Mouse (Mus musculus) midbrain, embryonic 16.5 days (tissue): ENCODE measurements at regions not wholly inside any gene's neighbourhood (a gene's known extent, or its start where the extent isn't known, plus 50 kb on each side); places are given as distances from the start of the nearest gene placed in this dataset.

Experiments
- ATAC-seq: fragments of 200-750 bp; cut with Nextera tagmentation; 2 replicates; pipeline ENCODE4 v1.8.0; 2017; ENCODE audit warnings: moderate TSS enrichment
- H3K27ac ChIP-seq: fragments of 300-500 bp; sonication (generic); 2 replicates; pipeline ENCODE4 v1.5.1; 2014; ENCODE audit warnings: mild to moderate bottlenecking, low read length, mixed read lengths
- H3K27me3 ChIP-seq: fragments of 300-500 bp; sonication (generic); 2 replicates; pipeline ENCODE4 v1.6.1; 2014; ENCODE audit warnings: low read depth, low read length, mixed read lengths; ENCODE audit not compliant: control insufficient read depth, insufficient read depth
- H3K36me3 ChIP-seq: fragments of 300-500 bp; sonication (generic); 2 replicates; pipeline ENCODE4 v1.6.1; 2014; ENCODE audit warnings: mild to moderate bottlenecking, low read length, moderate library complexity, mixed read lengths; ENCODE audit not compliant: control insufficient read depth, insufficient read depth
- H3K4me1 ChIP-seq: fragments of 300-500 bp; sonication (generic); 2 replicates; pipeline ENCODE4 v1.6.1; 2014; ENCODE audit warnings: mild to moderate bottlenecking, low read length, mixed read lengths; ENCODE audit not compliant: control insufficient read depth, insufficient read depth
- H3K4me2 ChIP-seq: fragments of 300-500 bp; sonication (generic); 2 replicates; pipeline ENCODE4 v1.6.1; 2014; ENCODE audit warnings: mild to moderate bottlenecking, low read length, mixed read lengths
- H3K4me3 ChIP-seq: fragments of 300-500 bp; sonication (generic); 2 replicates; pipeline ENCODE4 v1.5.1; 2014; ENCODE audit warnings: low read depth, mild to moderate bottlenecking, low read length, moderate library complexity, mixed read lengths
- H3K9ac ChIP-seq: fragments of 300-500 bp; sonication (generic); 2 replicates; pipeline ENCODE4 v1.6.1; 2014; ENCODE audit warnings: low read depth, low read length, mixed read lengths
- H3K9me3 ChIP-seq: fragments of 300-500 bp; sonication (generic); replicated peaks from 2 replicates; pipeline ENCODE4 v1.6.1; 2014; ENCODE audit warnings: mild to moderate bottlenecking, low read length, mixed read lengths; ENCODE audit not compliant: control insufficient read depth, poor library complexity, severe bottlenecking
- WGBS: fragments of 180-500 bp; shearing (Covaris S2); extraction: QIAGEN DNeasy Blood & Tissue Kit; methylation state at CpG from one replicate; pipeline ENCODE4 v1.1.7; 2014; 5-methylcytosine and 5-hydroxymethylcytosine counted together

GRCm38 (mm10) chr3:147041201-147041600, 189.0 kb downstream of the Ttll7 start:
- WGBS = 94% methylated on average over 4 of the region's 4 CpGs
- H3K36me3 ChIP-seq = no peaks in the 10 kb centered on the region
- no peak overlapping the region for H3K9ac ChIP-seq
- no peaks in the 10 kb centered on the region for H3K9me3 ChIP-seq
- no peak for ATAC-seq
- no peaks in the 10 kb centered on the region for H3K27me3 ChIP-seq
- no peak overlapping the region for H3K27ac ChIP-seq
- no peak overlapping the region for H3K4me2 ChIP-seq
- no peak overlapping the region for H3K4me3 ChIP-seq
- no peaks in the 10 kb centered on the region for H3K4me1 ChIP-seq

- H3K9ac ChIP-seq = no peak overlapping the region
- no peak overlapping the region for H3K27ac ChIP-seq
- H3K4me2 ChIP-seq = no peak overlapping the region
- no peaks in the 10 kb centered on the region for H3K27me3 ChIP-seq
- H3K4me1 ChIP-seq = no peaks in the 10 kb centered on the region
- H3K4me3 ChIP-seq = no peak overlapping the region
- 84% methylated on average over 3 of the region's 3 CpGs for WGBS
- ATAC-seq = no peak
- H3K9me3 ChIP-seq = no peaks in the 10 kb centered on the region
- no peaks in the 10 kb centered on the region for H3K36me3 ChIP-seq
These were observed 190.7 kb downstream of the Ttll7 start for GRCm38 (mm10) chr3:147042911-147043310.

GRCm38 (mm10) chr3:147046634-147047033, 194.5 kb downstream of the Ttll7 start:
- Histone ChIP-seq H3K4me2 (no peak overlapping the region), H3K4me1 (no peaks in the 10 kb centered on the region), H3K36me3 (no peaks in the 10 kb centered on the region), H3K9me3 (no peaks in the 10 kb centered on the region; the same call in 1 of the 2 replicates), H3K9ac (no peak overlapping the region), H3K27ac (no peak overlapping the region), H3K4me3 (no peak overlapping the region), H3K27me3 (no peaks in the 10 kb centered on the region)
- no peak for ATAC-seq
- 73% methylated on average over 2 of the region's 2 CpGs for WGBS

- Histone ChIP-seq H3K9me3 (no peaks in the 10 kb centered on the region; the same call in 1 of the 2 replicates), H3K36me3 (no peaks in the 10 kb centered on the region), H3K9ac (no peak overlapping the region), H3K4me3 (no peak overlapping the region), H3K27me3 (no peaks in the 10 kb centered on the region), H3K4me2 (no peak overlapping the region), H3K27ac (no peak overlapping the region), H3K4me1 (no peaks in the 10 kb centered on the region)
- 82% methylated on average over 8 of the region's 8 CpGs for WGBS
- no peak for ATAC-seq
These were observed 202.1 kb downstream of the Ttll7 start for GRCm38 (mm10) chr3:147054157-147054838.

GRCm38 (mm10) chr3:147057874-147058273, 205.7 kb downstream of the Ttll7 start:
- 78% methylated on average over 3 of the region's 3 CpGs for WGBS
- H3K4me2 ChIP-seq = no peak overlapping the region
- H3K4me1 ChIP-seq = no peaks in the 10 kb centered on the region
- H3K27ac ChIP-seq = no peak overlapping the region
- no peaks in the 10 kb centered on the region for H3K27me3 ChIP-seq
- H3K9me3 ChIP-seq = no peaks in the 10 kb centered on the region
- H3K4me3 ChIP-seq = no peak overlapping the region
- H3K9ac ChIP-seq = no peak overlapping the region
- no peaks in the 10 kb centered on the region for H3K36me3 ChIP-seq
- ATAC-seq = no peak

- Histone ChIP-seq H3K27ac (no peak overlapping the region), H3K27me3 (no peaks in the 10 kb centered on the region), H3K9me3 (no peaks in the 10 kb centered on the region), H3K9ac (no peak overlapping the region), H3K4me2 (no peak overlapping the region), H3K4me1 (no peaks in the 10 kb centered on the region), H3K4me3 (no peak overlapping the region), H3K36me3 (no peaks in the 10 kb centered on the region)
- 88% methylated on average over 8 of the region's 8 CpGs for WGBS
- ATAC-seq = no peak
These were observed 208.5 kb downstream of the Ttll7 start for GRCm38 (mm10) chr3:147060659-147061058.

- no peak for ATAC-seq
- H3K4me2 ChIP-seq = no peak overlapping the region
- H3K4me1 ChIP-seq = no peaks in the 10 kb centered on the region
- WGBS = 85% methylated on average over 7 of the region's 7 CpGs
- H3K27me3 ChIP-seq = no peaks in the 10 kb centered on the region
- H3K4me3 ChIP-seq = no peak overlapping the region
- no peak overlapping the region for H3K9ac ChIP-seq
- H3K9me3 ChIP-seq = no peaks in the 10 kb centered on the region
- no peak overlapping the region for H3K27ac ChIP-seq
- H3K36me3 ChIP-seq = no peaks in the 10 kb centered on the region
These were observed 210.3 kb downstream of the Ttll7 start for GRCm38 (mm10) chr3:147062451-147062850.

GRCm38 (mm10) chr3:147063578-147064442, 211.6 kb downstream of the Ttll7 start:
- Histone ChIP-seq H3K9ac (no peak overlapping the region), H3K4me2 (no peak overlapping the region; the same call in 1 of the 2 replicates), H3K9me3 (no peaks in the 10 kb centered on the region), H3K4me1 (no peaks in the 10 kb centered on the region), H3K27ac (no peak overlapping the region), H3K36me3 (no peaks in the 10 kb centered on the region), H3K4me3 (no peak overlapping the region), H3K27me3 (no peaks in the 10 kb centered on the region)
- 62% methylated on average over 16 of the region's 16 CpGs for WGBS
- peak; percentile 76 for ATAC-seq

- Histone ChIP-seq H3K4me3 (no peak overlapping the region), H3K36me3 (no peaks in the 10 kb centered on the region), H3K27me3 (no peaks in the 10 kb centered on the region), H3K27ac (no peak overlapping the region), H3K4me1 (no peaks in the 10 kb centered on the region), H3K4me2 (no peak overlapping the region), H3K9ac (no peak overlapping the region), H3K9me3 (no peaks in the 10 kb centered on the region)
- 64% methylated on average over 3 of the region's 3 CpGs for WGBS
- no peak for ATAC-seq
These were observed 212.3 kb downstream of the Ttll7 start for GRCm38 (mm10) chr3:147064443-147064868.
